Mouse (Mus musculus) lung, adult 18-20 months (tissue): Measurements from ENCODE around the gene Unc119.

Experiments
- DNase-seq, 2 experiments: peaks; one replicate each; pipeline ENCODE4 v3.0.0; 2022; ENCODE audit warnings: mixed read lengths in 2 of 2

The Unc119 gene

GRCm38 (mm10) chr11:78343381-78344327 is at the start of gene Unc119:
Gene Unc119 (plus strand): TSS chr11:78343482.
- DNase-seq = peak; percentile 79 to 82

- no peak for DNase-seq
These were observed 48.7 kb upstream of the Unc119 start for GRCm38 (mm10) chr11:78294585-78294984.

GRCm38 (mm10) chr11:78300917-78301316 is 42.4 kb upstream of the Unc119 start:
- DNase-seq = no peak

GRCm38 (mm10) chr11:78301357-78302084 is 41.8 kb upstream of the Unc119 start, which contains the start of gene Spag5:
Gene Spag5 (plus strand): TSS chr11:78301529.
- DNase-seq = peak; percentile 89 to 92

GRCm38 (mm10) chr11:78305272-78305671 is 38.0 kb upstream of the Unc119 start:
- DNase-seq = no peak

- no peak for DNase-seq
These were observed 32.3 kb upstream of the Unc119 start for GRCm38 (mm10) chr11:78310861-78311511.

GRCm38 (mm10) chr11:78313662-78314061 is 29.6 kb upstream of the Unc119 start:
- DNase-seq = no peak

- no peak for DNase-seq
These were observed 24.9 kb upstream of the Unc119 start for GRCm38 (mm10) chr11:78318411-78318810.

GRCm38 (mm10) chr11:78322076-78322831 is 21.0 kb upstream of the Unc119 start:
- DNase-seq = no peak

- peak; percentile 92 to 96 for DNase-seq
These were observed 20.4 kb upstream of the Unc119 start, which contains the start of gene Aldoc for GRCm38 (mm10) chr11:78322860-78323259. Gene Aldoc (plus strand): TSS chr11:78322968.

GRCm38 (mm10) chr11:78324000-78324785 is 19.1 kb upstream of the Unc119 start:
- no peak for DNase-seq

GRCm38 (mm10) chr11:78324965-78325364 is 18.3 kb upstream of the Unc119 start:
- DNase-seq = no peak

- no peak for DNase-seq
These were observed 16.1 kb upstream of the Unc119 start for GRCm38 (mm10) chr11:78327215-78327614.

- peak; percentile 98 for DNase-seq
These were observed 15.4 kb upstream of the Unc119 start, which contains the start of gene Pigs for GRCm38 (mm10) chr11:78327634-78328511. Gene Pigs (plus strand): TSS chr11:78328415.

GRCm38 (mm10) chr11:78328512-78329056 is 14.7 kb upstream of the Unc119 start:
- no peak for DNase-seq

- DNase-seq = no peak
These were observed 10.6 kb upstream of the Unc119 start for GRCm38 (mm10) chr11:78332676-78333075.

GRCm38 (mm10) chr11:78333992-78334391 is 9.3 kb upstream of the Unc119 start:
- DNase-seq = no peak

GRCm38 (mm10) chr11:78337040-78337439 is 6.2 kb upstream of the Unc119 start:
- DNase-seq = no peak

- no peak for DNase-seq
These were observed 1.6 kb upstream of the Unc119 start for GRCm38 (mm10) chr11:78341702-78342101.

- DNase-seq = no peak
These were observed 1.1 kb downstream of the Unc119 start for GRCm38 (mm10) chr11:78344328-78344889.
